Mouse (Mus musculus) induced T-regulatory cell, adult 2 months (primary cell): Measurements from ENCODE around the gene Galnt17.

Source experiments
- DNase-seq: peaks from one replicate; pipeline ENCODE4 v3.0.0-alpha.2; 2012; ENCODE audit warnings: low read depth

Gene Galnt17

DNA sequence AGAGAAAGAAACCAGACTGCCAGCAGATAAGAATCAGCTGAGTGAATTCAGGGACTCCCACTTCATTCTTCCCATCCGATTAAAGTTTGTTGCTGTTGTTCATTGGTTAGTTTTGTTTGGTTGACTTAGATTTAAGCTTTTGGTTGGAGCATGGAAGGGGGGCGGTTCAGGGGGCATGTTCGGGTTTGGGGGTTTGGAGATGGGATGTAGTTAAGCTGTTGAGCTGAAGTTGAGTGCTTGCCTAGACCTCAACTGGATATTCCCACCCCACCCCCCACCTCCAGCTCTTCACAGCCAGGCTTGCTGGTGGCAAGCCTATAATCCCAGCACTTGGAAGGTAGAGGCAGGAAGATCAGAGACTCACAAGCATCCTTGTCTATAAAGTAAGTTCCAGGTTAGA, at the start of gene Galnt17:
Gene Galnt17 (minus strand): TSS at position 101 of the 400 bp plus-strand sequence.
- DNase-seq, result no peak

DNA sequence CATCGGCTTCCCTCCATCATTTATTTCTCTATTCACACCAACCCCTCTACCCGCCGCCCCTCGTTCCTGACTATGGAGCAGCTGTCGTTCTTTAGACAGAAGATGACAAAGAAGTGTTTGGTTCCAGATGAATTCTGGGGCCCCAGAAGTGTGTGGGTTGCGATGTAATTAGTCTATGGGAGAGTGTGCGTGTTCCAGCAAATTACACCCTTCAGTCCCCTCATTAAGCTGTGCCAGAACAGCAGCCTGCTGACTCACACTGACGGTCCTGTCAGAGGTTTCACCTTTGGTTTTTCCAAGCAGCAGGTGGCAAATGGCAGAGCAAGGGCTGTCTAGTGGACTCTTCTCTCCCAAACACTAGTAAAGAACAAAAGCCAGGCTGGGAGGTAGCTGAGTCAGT, 26.2 kb upstream of the Galnt17 start:
- no peak for DNase-seq

DNA sequence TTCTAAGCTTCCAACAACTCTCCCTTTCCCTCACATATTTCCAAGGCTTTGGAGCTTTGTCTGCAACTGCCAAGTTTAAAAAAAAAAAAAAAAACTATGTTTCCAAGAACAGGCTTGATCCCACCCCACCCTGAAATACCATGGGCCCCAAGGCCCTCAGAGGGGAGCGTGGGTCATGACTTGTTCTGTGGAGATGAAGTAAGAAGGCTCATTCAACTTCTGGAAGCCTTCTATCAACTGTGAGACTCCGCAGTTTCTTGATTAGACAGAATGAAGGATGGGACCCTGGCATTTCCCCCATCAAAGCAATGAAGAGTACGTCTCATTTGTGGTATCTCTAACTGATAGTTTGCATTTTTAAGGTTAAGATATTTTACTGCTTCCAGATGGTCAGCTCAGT, 13.0 kb upstream of the Galnt17 start:
- DNase-seq, result no peak

DNA sequence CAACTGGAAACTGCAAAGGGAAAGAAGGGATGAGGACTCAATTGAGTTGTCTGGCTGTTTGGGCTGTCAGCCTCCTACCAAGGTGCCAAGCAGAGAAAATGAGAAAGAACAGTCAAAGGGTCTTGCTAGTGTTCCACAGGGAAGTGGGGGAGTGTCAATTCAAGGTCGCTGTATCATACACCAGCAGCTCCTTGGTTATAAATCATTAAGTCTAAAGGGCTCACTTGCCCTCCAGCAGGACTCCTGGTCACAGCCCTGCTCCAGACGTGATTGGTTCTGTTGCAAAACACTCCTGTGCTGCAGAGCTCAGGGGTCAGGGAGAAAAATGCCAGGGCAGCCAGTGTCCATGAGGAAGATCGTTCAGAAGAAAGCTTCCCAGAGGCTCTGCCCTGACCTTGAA, 11.3 kb upstream of the Galnt17 start:
- DNase-seq, result no peak

DNA sequence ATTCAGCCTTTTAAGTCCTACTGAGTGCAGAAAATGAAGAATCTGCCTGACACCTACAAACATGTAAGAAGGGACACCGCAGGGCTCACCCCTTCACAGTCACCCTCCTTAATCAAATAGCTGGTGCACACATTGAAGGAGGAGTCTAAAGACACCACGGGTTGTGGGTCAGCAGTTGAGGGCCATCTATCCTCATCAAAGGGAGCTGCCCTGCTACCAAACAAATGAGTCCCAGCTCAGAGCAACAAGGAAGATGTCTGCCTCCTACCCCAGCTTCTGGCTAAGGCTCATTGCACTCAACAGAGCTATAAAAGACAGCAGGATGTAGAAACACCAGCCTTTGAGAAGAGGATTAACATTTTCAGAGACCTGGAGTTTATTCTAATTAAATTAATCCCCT, 10.8 kb upstream of the Galnt17 start:
- DNase-seq, result no peak

DNA sequence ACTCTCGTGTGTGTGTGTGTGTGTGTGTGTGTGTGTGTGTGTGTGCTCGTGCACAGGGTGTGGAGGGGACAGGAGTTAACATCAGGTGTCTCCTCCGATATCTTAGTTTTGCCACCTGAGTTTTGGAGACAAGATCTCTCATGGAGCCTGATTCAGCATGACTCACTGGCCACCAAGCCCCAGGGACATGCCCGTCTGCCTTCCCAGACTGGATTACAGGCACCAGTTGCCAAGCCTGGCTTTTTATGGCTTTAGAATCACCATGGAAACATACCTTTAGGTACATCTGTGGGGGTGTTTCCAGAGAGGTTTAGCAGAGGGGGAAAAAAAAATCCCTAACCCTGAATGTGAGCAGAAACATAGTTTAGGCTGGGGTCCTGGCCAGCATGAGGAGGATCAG, 6.7 kb upstream of the Galnt17 start:
- no peak for DNase-seq

DNA sequence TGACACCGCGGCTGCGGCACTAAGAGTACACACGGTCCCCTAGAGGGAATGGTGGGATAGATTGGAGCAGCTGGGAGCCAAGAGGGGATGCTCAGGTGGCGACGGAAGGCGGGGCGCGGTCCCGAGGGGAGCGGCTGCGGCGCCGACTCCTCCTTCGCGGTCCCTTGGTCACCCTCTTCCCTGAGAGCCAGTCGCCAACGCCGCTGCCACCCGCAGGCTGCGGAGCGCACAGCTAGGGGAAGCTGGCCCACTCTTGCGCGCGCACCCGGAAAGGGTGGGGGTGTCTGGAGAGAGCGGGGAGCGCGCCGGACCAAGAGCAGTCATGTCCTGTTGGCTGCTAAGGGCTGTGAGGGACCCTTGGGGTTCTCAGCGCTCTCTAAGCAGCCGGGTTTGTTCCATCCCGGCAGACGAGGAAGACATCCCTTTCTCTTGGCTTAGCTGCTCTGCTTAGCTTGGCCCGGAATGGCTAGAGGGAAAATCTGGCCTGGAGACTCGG, 593 bp downstream of the Galnt17 start:
- no peak for DNase-seq

DNA sequence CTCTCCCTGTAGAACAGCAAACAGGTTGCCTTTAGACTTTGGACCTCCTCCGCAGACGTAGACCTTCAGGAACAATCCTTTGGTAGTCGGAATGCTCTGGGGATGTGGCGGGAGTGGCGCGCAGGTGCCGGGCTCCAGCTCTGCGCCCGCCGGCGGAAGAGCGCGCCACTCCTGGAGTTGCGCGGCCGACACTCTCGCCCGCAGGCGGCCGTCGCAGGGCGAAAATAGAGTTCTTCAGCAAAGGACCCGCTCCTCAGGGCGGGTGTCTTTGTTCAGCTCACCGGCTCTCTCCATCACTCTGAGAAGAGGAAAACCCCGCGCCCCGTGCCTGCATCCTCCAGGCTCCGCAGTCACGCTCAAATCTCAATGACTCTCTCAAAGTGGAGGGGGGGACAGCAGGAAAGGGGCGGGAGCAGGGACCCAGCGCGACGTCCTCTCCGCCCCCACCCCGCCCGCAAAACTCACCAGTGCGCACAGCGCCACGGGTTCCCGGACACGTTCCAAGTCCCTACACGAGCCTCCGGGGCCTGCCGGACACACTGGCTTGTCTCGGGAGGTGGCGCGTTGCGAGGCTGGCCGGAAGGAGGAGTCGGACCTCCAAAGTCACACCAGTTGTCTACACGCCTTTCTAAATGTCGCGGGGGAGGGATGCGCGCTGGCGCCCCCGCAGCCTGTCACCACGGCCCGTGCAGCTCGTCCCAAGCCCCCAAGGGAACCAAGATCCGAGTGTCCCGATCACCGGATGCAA, 1.2 kb downstream of the Galnt17 start:
- DNase-seq, result no peak

DNA sequence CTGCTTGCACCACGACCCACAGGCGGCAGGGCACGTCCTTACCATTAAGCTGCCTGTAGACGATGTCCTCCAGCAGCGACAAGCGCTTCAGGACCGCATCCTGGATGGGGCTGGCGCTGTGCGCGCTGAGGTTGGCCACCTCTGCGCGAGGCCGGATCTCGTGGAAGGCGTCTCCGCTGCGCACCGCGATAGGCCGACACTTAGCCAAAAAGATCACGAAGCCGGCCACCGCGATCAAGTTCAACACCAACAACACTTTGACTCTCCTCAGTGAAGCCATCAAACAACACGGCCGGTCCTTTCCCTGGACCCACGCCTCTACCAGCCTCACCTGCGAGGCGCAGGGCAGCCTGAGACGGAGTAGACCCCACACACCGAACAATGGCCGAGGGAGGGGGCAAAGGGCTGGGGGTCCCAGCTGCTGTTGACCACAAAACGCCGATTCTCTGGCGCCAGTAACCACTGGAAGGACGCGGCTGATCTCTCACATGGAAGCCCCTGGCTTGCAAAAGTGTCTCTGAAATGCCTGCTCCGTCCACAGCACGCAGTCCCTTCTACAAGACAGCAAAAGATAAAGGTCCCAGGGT, 1.9 kb downstream of the Galnt17 start:
- no peak for DNase-seq

DNA sequence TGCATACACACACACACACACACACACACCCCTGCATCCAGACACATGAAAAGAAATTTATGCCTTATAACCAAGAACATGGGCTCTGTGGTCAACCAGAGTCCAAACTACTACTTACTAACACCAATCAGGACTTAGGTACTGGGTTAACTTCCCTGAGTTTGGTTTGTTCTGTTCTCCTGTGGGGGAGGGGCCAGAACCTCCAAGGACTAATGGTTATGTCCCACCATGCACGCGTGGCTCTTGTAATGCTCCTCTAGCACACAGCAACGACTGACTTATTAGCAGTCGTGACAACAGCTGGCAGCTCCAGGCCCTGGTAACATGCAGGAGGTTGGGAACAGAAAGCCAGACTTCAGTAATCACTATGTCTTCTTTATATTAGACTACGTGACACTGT, 3.1 kb downstream of the Galnt17 start:
- no peak for DNase-seq

DNA sequence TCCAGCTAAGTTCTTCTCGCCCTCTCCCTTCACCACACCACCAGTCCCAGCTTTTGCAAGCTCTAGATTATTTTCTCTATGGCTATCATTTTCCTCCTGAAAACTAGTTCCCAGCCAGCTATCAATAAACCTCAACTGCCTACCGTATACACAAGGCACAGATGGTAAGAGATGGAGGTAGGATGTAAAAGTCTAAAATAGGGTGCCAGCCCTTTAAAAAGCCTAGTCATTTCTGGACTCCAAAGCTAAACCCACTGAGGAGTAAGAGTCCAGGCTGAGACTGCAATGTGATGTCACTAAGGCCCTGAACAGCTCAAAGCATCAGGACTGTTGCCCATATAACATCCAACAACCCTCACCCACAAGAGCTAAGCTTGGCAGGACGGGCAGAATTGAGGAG, 6.8 kb downstream of the Galnt17 start:
- no peak for DNase-seq

DNA sequence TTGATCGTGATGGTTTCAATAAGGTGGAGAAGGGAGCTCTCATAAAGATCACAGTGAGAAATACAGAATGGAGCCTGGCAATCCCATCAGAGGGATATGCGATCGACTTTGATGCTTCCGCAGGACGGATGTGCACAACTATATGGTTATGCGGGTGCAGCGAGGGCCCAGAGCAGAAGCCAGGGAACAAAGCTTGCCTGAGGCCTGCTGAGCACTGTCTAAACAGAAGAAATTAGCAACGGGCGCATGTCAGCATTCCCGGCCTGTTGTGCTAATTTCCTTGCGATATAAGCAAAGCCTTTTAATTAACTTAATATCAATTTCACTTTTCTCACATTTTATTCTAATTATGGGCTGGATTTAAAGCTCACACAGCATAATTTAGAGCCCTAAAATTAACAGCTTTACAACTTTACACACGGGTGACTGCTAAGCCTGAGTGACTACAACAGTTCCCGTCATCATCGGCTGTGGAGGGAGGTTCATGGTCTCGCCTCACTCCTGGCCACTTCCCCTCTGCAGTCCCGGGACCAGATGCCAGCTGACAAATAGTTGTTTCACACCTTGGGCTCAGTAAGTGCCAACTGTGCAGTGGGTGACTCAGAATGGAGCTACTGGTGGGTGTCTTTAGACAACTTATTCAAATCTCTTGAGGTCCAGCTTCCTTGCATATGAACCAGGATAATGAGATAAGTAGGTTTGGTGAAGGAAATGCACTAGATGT, 14.4 kb downstream of the Galnt17 start:
- no peak for DNase-seq

DNA sequence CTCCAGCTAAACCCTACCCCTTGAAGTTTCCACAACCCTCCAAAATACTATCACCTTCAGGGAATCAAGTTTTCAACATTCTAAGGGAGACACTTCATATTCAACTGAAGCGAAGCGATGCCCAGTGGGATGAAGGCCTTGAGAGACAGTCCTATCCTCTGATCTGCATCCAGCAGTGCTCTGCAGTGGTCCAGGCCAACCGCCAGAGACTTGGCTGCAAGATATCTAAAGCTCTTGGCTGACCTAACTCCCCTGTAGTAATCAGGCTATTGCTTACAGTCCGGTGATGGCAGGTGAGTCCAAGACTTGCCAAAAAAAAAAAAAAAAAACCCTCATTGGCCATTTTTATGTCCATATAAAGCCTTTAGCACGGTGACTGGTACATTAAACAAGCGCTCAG, 21.2 kb downstream of the Galnt17 start:
- DNase-seq, result no peak

DNA sequence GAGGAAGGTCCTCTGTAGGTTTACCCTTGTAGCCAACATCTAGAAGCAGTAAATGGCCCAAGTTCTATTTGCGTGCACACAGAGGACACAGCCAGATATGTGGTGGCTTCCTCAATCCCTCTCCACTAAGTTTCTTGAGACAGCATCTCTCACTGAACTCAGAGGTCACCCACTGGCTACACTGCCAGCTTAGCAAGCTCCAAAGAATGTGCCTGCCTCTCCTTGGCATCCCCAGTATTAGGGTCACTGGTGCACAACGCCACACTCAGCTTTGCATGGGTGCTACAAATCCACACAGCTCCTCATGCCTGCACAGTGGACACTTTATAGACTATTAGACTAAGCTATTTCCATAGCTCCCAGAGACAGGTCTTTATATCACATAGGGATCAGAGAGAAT, 21.6 kb downstream of the Galnt17 start:
- DNase-seq, result no peak

DNA sequence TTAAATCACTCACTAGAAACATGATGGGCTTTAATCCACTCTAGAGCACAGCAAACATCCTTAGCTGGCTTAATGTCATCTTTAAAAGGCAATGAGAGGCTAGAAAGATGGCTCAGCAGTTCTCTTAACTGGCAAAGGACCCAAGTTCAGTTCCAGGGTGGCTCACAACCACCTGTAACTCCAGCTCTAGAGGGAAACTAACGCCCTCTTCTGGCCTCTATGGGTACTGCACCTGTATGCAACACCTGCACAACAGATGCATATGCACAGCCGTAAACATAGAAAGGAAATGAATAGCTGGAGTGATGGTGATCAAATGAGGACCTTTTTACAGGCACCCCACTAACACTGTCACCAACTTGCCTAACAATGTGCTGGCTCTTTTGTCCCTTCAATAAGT, 27.9 kb downstream of the Galnt17 start:
- no peak for DNase-seq

DNA sequence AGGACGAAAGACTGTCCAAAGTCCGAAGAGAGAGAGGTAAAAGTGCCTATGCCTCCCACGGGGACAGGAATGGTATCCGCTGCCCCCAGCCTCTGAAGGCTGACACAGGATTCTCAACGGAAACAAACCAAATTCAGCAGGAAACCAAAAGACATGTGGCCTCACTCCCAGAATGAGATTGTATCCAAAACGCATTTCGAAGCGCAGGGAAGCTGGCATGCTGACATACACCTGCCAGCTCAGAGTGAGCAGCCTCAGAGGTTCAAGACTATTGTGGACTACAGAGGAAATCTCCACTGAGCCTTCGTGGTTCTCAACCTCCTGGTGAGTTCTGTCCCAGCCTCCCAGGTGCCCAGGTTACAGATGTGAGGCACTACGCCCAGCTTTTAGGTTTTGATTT, 29.0 kb downstream of the Galnt17 start:
- no peak for DNase-seq

DNA sequence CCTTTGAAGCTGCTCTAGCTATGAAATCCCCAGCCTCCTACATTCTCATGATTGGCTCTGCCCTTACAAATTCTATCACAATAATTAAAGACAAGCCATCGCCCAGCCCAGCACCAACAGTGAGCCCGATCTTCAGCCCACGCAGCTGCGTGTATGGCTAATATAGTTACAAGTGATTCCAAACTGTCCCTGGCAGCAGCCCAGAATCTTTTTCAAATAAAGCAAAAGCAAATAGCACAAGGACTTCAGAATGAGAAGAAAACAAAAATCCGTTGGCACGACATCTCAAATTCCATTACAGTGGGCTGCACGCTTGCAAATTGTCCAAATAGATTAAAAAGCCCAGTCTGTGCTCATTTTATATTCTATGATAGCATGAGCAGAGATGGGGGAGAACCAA, 31.1 kb downstream of the Galnt17 start:
- no peak for DNase-seq

DNA sequence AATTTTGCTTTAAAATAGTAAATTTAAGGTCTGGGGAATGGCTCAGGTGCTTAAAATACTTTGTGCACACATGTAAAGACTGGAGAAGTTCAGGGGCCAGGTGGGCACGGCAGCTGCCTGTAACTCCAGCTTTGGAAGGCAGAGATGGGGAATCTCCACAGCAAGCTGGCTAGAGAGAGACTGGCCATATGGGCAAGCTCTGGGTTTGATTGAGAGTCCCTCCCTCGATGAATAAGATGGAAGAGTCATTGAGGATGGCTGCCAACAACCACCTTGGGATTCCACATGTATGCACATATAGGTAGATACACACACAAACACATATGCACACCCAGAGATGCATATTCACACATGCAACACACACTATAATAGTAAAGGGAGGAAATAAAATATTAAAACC, 42.0 kb downstream of the Galnt17 start:
- DNase-seq, result no peak

DNA sequence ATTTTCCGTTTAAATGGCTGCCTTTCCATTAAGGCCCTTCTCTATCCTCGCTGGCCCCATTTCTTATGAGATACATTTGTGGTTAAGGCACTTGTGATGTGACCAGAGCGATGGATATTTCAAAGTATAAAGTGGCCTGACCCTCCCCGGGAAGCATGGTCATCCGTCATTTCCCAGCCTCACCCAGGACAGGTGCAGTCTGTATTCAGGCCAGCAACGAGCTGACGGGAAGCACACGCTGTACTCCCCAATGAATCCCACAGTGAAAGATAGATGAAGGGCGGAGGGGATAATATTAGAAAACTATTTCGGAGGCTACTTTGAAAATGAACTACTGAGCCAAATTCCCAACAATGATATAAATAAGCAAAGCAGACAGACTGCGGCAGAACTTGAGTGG, 44.2 kb downstream of the Galnt17 start:
- no peak for DNase-seq

DNA sequence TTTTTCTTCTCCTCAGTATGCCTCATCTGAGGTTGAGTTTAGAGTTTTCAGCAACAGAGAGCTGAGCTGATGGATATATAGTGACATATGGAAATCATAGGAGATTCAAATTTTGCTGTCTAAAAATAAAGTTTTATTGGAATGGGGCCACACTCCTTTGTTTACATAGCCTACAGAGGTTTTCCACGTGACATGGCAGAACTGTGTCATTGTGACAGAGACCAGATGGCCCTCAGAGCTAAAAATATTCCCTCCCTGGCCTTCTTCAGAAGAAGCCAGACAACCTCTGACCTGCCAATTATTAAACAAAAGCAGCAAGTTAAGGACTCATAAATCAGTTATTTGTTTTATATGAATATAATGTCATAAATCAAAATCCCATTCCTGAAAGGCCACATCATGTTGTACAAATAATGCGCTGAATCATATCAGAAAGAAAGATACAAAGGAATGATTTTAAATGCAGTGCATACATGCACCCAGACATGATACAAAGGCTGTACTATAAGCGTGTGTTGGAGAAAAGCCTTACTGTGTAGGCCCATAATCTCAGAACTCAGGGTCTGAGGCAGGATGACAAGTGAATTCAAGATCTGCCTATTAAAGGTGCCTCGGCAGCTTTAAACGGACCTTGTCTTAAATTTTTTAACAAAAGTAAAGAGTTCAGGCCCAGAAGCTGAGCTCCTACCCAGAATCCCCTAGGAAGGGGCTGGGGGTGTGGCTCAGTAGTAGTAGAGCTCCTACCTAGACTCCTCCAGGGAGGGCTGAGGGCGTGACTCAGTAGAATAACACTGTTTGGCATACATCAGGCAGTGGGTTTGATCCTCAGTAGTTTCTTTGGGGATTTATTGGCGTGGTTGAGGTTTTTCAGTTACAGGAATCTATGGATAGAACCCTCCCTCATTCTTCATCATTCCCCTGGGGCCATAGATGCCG, 57.3 kb downstream of the Galnt17 start:
- no peak for DNase-seq

DNA sequence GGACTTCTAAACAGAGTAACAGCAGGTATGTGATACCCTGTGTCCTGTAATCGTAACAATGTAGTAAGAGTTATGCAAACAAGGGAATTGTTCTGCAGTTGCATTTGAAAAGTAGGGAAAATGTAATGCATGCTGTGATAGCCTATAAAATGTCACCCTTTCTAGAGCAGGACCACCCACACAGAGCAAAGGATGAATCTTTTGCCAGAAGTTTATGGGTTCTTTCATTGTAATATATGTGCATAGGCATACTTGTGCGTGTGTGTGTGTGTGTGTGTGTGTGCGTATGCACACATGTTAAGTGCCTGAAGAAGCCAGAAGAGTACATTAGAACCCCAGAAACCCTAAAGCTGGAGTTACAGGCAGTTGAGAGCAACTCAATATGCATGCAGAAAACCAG, 59.9 kb downstream of the Galnt17 start:
- DNase-seq, result no peak

DNA sequence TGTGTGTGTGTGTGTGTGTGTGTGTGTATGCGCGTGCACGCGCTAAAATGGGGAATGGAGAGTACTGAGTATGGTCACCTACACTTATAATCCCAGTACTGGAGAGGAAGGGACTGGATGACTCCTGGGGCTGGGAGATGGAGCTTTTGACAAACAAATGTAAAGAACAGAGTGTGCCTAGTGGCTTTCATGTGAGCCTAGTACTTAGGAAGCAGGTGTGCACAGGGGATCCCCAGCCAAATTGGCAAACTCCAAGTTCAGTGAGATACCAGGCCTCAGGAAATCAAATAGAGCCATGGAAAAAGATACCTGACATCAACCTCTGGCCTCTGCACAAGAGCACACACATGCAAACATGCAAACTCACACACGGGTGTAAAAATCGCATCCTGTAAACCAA, 61.7 kb downstream of the Galnt17 start:
- DNase-seq, result no peak
